Mouse (Mus musculus): ENCODE measurements around the gene Abraxas2. TPM values are rescaled to one million over a fixed set of nuclear protein-coding genes. Genes with fewer than 3 reads are reported as not detected.

The Abraxas2 gene
- 34.9 and 40.6 TPM in 2 replicates for polyA plus RNA-seq (2014; fragmentation: Nextera tagmentation; extraction: Ambion mirVana)

DNA sequence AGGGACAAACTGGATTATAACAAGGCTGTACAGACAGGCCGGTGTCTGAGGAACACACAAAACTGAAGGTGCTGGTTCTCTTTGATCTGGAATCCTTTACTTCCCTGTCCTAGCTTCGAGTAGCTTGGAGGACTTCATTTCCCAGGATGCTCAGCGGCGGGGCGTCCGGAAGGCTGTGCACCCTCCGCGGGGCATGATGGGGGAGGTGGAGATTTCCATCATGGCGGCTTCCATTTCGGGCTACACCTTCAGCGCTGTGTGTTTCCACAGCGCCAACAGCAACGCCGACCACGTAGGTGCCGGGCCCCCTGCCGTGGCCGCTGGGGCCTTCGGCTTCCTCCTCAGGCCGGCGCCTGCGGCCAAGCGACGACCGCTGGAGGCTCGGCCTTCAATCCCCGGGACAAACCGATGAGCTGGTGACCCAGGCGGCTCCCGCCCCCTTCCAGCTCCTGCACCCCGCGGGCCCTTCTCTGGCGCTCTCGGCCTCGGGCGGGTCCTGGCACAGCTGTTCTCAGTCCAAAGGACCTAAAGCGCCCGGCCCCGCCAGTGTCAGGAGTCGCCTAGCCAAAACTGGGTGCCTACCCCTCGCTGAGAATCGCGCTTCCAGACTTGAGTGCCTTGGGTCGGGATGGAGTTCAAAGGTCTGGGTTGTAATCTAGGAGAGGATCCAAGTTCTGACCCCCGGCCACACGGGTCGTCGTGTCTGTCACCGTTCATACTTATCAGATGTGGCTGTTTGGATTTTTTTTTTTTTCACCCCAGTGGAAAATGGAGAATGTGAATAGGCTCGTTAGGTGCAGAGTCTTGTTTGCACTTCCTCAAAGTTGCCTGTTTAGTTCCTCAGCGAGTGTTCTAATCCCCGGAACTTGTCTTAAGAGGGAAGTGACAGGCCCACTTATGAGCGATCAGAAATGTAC, at the start of gene Abraxas2:
TSS of gene Abraxas2 (plus strand) at position 184 of the 917 bp plus-strand sequence.
- Histone ChIP-seq H3K27me3 (ENCODE audit: control insufficient read depth, insufficient read depth, low read length) (no peaks in the 10 kb centered on the region), H3K27ac (ENCODE audit: low read depth, low read length) (peak within 1 kb of the TSS; percentile 27; the same call in 1 of the 2 replicates), H3K9ac (ENCODE audit: low read length) (peak within 1 kb of the TSS; percentile 87), H3K9me3 (ENCODE audit: control insufficient read depth, low read length) (no peaks in the 10 kb centered on the region), H3K4me1 (replicated peaks; ENCODE audit: control insufficient read depth, insufficient read depth, low read length) (peaks cover 3% of the 10 kb centered on the region; the same call in 1 of the 2 replicates), H3K4me2 (ENCODE audit: low read depth, low read length, severe bottlenecking) (peak within 1 kb of the TSS; percentile 78), H3K36me3 (ENCODE audit: control insufficient read depth, insufficient read depth, low read length) (no peaks in the 10 kb centered on the region), H3K4me3 (ENCODE audit: low read depth, low read length) (peak within 1 kb of the TSS; percentile 98)
- DNase-seq (ENCODE audit: low spot score) (peak; percentile 92), ATAC-seq (replicated peaks; ENCODE audit: low FRiP score) (peak; percentile 95)
- under 1% methylated on average over 53 of the region's 53 CpGs for WGBS

DNA sequence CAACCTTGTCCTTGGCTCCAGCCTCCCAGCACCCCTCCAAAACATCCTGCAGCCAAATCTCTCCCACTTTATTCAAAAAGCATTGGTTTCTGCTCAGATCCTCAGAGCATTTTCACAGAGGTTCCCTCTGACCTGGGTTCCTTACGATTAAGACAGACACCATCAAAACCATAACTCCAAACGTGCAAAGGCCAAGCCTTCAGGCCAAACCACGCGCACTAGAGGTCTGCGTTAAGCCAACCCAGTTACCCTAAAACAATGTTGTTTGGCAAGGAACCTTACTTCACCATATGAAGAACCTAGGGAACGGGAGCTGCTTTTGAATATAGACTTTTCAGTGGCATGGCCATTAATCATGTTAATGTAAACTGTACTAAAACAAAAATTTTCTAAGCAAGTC, 49.3 kb upstream of the Abraxas2 start:
- H3K4me1 ChIP-seq (replicated peaks; ENCODE audit: control insufficient read depth, insufficient read depth, low read length), result peaks cover 45% of the 10 kb centered on the region

GRCm38 (mm10) chr7:132810368-132810767, 48.7 kb upstream of the Abraxas2 start:
- H3K9me3 ChIP-seq (ENCODE audit: control insufficient read depth, low read length), result no peaks in the 10 kb centered on the region
- H3K27me3 ChIP-seq (ENCODE audit: control insufficient read depth, insufficient read depth, low read length), result no peaks in the 10 kb centered on the region
- H3K36me3 ChIP-seq (ENCODE audit: control insufficient read depth, insufficient read depth, low read length), result no peaks in the 10 kb centered on the region
- 13% methylated on average over 6 of the region's 6 CpGs for WGBS
- DNase-seq (ENCODE audit: low spot score) (peak; percentile 55), ATAC-seq (replicated peaks; ENCODE audit: low FRiP score) (no peak)
- peak overlapping the region; percentile 65 for H3K27ac ChIP-seq (ENCODE audit: low read depth, low read length)
- peak overlapping the region; percentile 75; the same call in 1 of the 2 replicates for H3K4me3 ChIP-seq (ENCODE audit: low read depth, low read length)
- H3K4me1 ChIP-seq (replicated peaks; ENCODE audit: control insufficient read depth, insufficient read depth, low read length), result peaks cover 45% of the 10 kb centered on the region
- no peak overlapping the region; the same call in 1 of the 2 replicates for H3K9ac ChIP-seq (ENCODE audit: low read length)
- peak overlapping the region; percentile 90; the same call in 1 of the 2 replicates for H3K4me2 ChIP-seq (ENCODE audit: low read depth, low read length, severe bottlenecking)

More for the DNA sequence above, 49.3 kb upstream of the Abraxas2 start:
- peak overlapping the region; percentile 65 for H3K27ac ChIP-seq (ENCODE audit: low read depth, low read length)
- no peaks in the 10 kb centered on the region for H3K36me3 ChIP-seq (ENCODE audit: control insufficient read depth, insufficient read depth, low read length)
- H3K27me3 ChIP-seq (ENCODE audit: control insufficient read depth, insufficient read depth, low read length), result no peaks in the 10 kb centered on the region
- H3K4me2 ChIP-seq (ENCODE audit: low read depth, low read length, severe bottlenecking), result peak overlapping the region; percentile 90
- DNase-seq (ENCODE audit: low spot score) (no peak), ATAC-seq (replicated peaks; ENCODE audit: low FRiP score) (no peak)
- H3K9ac ChIP-seq (ENCODE audit: low read length), result peak overlapping the region; percentile 24; the same call in 1 of the 2 replicates
- H3K4me3 ChIP-seq (ENCODE audit: low read depth, low read length), result peak overlapping the region; percentile 6; the same call in 1 of the 2 replicates
- 22% methylated on average over 6 of the region's 6 CpGs for WGBS
- no peaks in the 10 kb centered on the region for H3K9me3 ChIP-seq (ENCODE audit: control insufficient read depth, low read length)

- no peaks in the 10 kb centered on the region for H3K27me3 ChIP-seq (ENCODE audit: control insufficient read depth, insufficient read depth, low read length)
- peak overlapping the region; percentile 90; the same call in 1 of the 2 replicates for H3K4me2 ChIP-seq (ENCODE audit: low read depth, low read length, severe bottlenecking)
- H3K27ac ChIP-seq (ENCODE audit: low read depth, low read length), result peak overlapping the region; percentile 65
- DNase-seq (ENCODE audit: low spot score) (peak; percentile 92), ATAC-seq (replicated peaks; ENCODE audit: low FRiP score) (peak; percentile 28; the same call in 1 of the 2 replicates)
- peaks cover 50% of the 10 kb centered on the region for H3K4me1 ChIP-seq (replicated peaks; ENCODE audit: control insufficient read depth, insufficient read depth, low read length)
- H3K9me3 ChIP-seq (ENCODE audit: control insufficient read depth, low read length), result no peaks in the 10 kb centered on the region
- H3K4me3 ChIP-seq (ENCODE audit: low read depth, low read length), result peak overlapping the region; percentile 75; the same call in 1 of the 2 replicates
- H3K9ac ChIP-seq (ENCODE audit: low read length), result no peak overlapping the region
- WGBS, result 49% methylated on average over 1 of the region's 1 CpGs
- no peaks in the 10 kb centered on the region for H3K36me3 ChIP-seq (ENCODE audit: control insufficient read depth, insufficient read depth, low read length)
Measured at GRCm38 (mm10) chr7:132810879-132811278, 48.1 kb upstream of the Abraxas2 start.

DNA sequence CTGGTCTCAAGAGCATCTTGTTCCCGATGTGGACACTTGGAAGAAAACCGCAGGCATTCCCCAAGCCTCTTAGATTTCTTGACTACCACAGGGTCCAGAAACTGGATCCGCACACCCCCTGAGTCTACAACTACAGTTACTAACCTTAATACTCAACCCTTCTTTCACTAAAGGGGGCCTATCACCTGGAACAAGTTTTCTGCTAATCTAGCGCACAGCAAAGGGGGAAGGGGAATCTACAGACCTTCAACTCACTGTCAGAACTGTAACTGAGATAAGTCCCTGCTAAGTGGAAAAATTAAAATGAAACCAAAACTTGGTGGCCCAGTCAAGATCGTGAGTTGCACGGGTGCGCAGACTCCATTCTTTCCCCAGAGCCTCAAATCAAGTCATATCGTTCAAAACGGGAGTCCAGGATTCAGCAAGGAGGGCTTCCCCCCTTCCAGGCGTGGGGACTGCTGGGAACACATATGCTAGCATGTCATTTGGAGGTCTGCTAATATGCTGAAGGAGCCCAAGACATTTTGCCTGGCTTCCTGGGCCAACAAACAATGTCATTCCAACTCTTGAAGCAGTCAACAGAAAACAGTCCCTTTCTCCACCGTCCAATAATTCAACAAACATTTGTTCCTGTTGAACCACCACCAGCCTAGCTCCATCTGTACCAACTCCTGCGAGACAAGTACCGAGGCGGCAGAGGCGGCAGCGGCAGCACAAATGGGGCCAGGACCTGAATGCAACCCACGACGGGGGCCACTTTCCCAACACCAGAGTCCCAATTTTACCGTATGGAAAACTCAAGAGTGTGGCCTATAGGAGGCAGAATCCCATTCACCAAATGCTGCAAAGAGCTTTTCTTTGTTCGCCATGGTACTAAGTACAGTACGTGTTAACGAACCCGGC, 47.1 kb upstream of the Abraxas2 start:
- Histone ChIP-seq H3K27ac (ENCODE audit: low read depth, low read length) (peak overlapping the region; percentile 92), H3K9me3 (ENCODE audit: control insufficient read depth, low read length) (no peaks in the 10 kb centered on the region)

GRCm38 (mm10) chr7:132812619-132813415, 46.2 kb upstream of the Abraxas2 start:
- Histone ChIP-seq H3K4me2 (ENCODE audit: low read depth, low read length, severe bottlenecking) (peak overlapping the region; percentile 90), H3K9ac (ENCODE audit: low read length) (peak overlapping the region; percentile 90), H3K27ac (ENCODE audit: low read depth, low read length) (peak overlapping the region; percentile 92), H3K4me3 (ENCODE audit: low read depth, low read length) (peak overlapping the region; percentile 75), H3K9me3 (ENCODE audit: control insufficient read depth, low read length) (no peaks in the 10 kb centered on the region), H3K4me1 (replicated peaks; ENCODE audit: control insufficient read depth, insufficient read depth, low read length) (peaks cover 38% of the 10 kb centered on the region), H3K36me3 (ENCODE audit: control insufficient read depth, insufficient read depth, low read length) (no peaks in the 10 kb centered on the region), H3K27me3 (ENCODE audit: control insufficient read depth, insufficient read depth, low read length) (no peaks in the 10 kb centered on the region)
- WGBS, result under 1% methylated on average over 58 of the region's 59 CpGs
- ATAC-seq (replicated peaks; ENCODE audit: low FRiP score) (peak; percentile 43), DNase-seq (ENCODE audit: low spot score) (peak; percentile 83)

More for the DNA sequence above, 47.1 kb upstream of the Abraxas2 start:
- H3K36me3 ChIP-seq (ENCODE audit: control insufficient read depth, insufficient read depth, low read length), result no peaks in the 10 kb centered on the region
- WGBS, result 11% methylated on average over 23 of the region's 23 CpGs
- H3K27me3 ChIP-seq (ENCODE audit: control insufficient read depth, insufficient read depth, low read length), result no peaks in the 10 kb centered on the region
- peak overlapping the region; percentile 90 for H3K4me2 ChIP-seq (ENCODE audit: low read depth, low read length, severe bottlenecking)
- H3K4me3 ChIP-seq (ENCODE audit: low read depth, low read length), result peak overlapping the region; percentile 75
- peaks cover 47% of the 10 kb centered on the region for H3K4me1 ChIP-seq (replicated peaks; ENCODE audit: control insufficient read depth, insufficient read depth, low read length)
- peak overlapping the region; percentile 90 for H3K9ac ChIP-seq (ENCODE audit: low read length)
- no peak for ATAC-seq (replicated peaks; ENCODE audit: low FRiP score)
- peak; percentile 66 for DNase-seq (ENCODE audit: low spot score)

GRCm38 (mm10) chr7:132813416-132814088, 45.5 kb upstream of the Abraxas2 start, which contains the start of gene Fam53b:
Gene Fam53b (minus strand): TSS chr7:132813886.
- ATAC-seq (replicated peaks; ENCODE audit: low FRiP score), result peak; percentile 63

More at GRCm38 (mm10) chr7:132813416-132814088, 45.5 kb upstream of the Abraxas2 start, which contains the start of gene Fam53b:
- Histone ChIP-seq H3K4me2 (ENCODE audit: low read depth, low read length, severe bottlenecking) (peak within 1 kb of the TSS; percentile 90), H3K27ac (ENCODE audit: low read depth, low read length) (peak within 1 kb of the TSS; percentile 92), H3K27me3 (ENCODE audit: control insufficient read depth, insufficient read depth, low read length) (no peaks in the 10 kb centered on the region), H3K4me3 (ENCODE audit: low read depth, low read length) (peak within 1 kb of the TSS; percentile 75), H3K9ac (ENCODE audit: low read length) (peak within 1 kb of the TSS; percentile 90), H3K9me3 (ENCODE audit: control insufficient read depth, low read length) (no peaks in the 10 kb centered on the region), H3K36me3 (ENCODE audit: control insufficient read depth, insufficient read depth, low read length) (no peaks in the 10 kb centered on the region), H3K4me1 (replicated peaks; ENCODE audit: control insufficient read depth, insufficient read depth, low read length) (peaks cover 31% of the 10 kb centered on the region)
- peak; percentile 86 for DNase-seq (ENCODE audit: low spot score)
- WGBS, result under 1% methylated on average over 75 of the region's 85 CpGs
